Mouse (Mus musculus): ENCODE measurements around the gene Sugp1.

- TF ChIP-seq CTCF (IDR thresholded peaks at IDR 0.05; ENCODE audit: borderline replicate concordance, insufficient read depth, low read depth, low read length) (no peak), POLR2A (IDR thresholded peaks at IDR 0.05; ENCODE audit: borderline replicate concordance, insufficient read depth, low read length) (peak; percentile 59)
Observed at GRCm38 (mm10) chr8:70042583-70043455, at the start of gene Sugp1, which contains the start of gene Mau2.
